Mouse (Mus musculus) retina, postnatal 1 day (tissue): Measurements from ENCODE around the gene Abcf2.

Experiments
- DNase-seq: peaks from one replicate; pipeline ENCODE4 v3.0.0-alpha.2; 2012

The Abcf2 gene

DNA sequence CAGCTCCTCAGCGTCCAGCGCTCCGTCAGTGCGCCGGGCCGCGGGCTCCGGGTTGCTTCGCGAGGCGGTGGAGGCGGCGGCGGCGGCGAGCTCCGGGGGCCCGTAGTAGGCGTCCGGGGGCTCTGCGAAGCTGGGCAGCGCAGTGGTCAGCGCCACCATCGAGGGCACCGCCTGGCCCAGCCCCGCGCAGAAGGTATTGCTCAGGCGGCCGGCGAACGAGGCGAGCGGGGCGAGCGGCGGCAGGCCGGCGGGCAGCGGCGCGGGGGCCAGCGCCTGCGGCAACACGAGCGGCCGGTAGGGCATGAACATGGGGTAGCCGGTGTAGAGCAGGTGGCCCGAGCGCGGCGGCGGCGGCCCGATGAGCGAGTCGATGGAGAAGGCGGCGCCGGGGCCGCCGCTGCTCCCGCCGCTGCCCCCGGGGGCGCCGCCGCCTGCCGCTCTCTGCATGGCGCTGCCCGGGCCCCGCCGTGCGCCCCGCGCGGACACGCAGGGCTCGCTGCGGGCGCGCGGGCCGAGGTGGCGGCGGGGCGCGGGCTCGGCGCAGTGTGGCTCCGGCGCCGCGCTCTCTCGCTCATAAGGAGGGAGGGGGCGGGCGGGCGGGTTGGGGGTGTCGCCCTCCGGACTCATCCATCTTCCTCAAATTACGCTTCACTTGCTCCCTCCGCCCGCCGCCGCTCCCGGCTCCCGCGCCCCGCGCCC, 50.9 kb downstream of the Abcf2 start:
- peak; percentile 55 for DNase-seq

DNA sequence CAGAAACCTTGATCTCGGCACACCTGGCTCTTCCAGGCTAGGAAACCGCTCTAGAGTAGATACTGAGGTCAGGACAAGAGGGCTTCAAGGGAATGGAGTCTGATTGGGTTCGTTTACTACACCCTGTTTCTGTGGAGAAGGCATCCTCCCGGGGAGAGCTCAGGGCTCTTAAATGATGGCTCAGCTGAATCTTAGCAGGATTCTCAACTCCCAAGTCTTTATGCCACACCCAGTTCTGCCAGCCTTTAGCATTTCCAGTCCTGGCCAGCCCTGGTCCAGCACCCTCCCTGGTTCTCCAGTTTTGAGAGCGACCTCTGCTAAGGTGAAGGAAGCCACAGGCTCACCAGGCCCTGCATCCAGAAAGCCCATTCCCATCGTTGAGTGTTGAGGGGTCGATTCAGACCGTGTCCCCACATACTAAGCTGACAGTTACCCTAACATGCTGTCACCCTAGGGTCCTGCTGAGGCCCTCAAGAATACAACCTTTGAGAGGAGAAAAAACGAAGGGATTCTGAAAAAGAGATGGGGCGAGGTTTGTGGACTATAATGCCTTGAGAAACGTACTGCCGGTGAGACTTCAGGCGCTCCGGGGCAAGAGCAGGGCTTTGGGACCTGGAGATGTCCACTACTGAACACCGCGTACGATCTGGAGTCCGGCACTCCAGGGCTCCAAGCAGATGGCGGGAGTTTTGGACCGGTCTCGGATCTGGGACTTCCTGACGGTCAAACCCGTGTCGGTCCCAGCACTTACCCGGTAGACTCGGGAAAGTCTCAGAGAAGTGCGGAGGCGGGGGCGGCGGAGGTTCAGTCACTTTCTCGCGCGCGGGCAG, 51.7 kb downstream of the Abcf2 start:
- DNase-seq: no peak

DNA sequence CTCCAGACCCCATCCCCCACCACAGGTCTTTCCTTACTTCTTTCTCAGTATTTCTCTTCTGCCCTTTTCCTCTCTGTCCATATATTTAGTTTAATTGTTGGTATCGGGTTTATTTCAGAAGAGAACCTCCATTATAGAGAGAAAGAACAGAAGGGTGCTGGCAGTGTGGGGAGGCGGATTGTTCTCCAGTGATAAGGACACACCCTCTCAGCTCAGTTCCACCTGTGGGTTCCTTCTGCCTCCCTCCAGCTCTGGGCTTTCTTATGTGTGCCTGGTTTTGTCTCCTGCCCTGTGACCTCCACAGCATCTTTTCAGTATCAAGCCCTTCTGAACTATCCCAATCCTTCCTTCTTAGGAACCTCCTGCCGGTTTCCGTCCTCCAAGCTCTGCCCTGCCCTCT, 52.7 kb downstream of the Abcf2 start:
- no peak for DNase-seq

- no peak for DNase-seq
Observed at GRCm38 (mm10) chr5:24523806-24524205, 53.5 kb downstream of the Abcf2 start.

GRCm38 (mm10) chr5:24521366-24521765, 55.9 kb downstream of the Abcf2 start:
- DNase-seq: no peak
